28 mouse cellular contexts compared by ENCODE assay signal in the genomic region with DNA sequence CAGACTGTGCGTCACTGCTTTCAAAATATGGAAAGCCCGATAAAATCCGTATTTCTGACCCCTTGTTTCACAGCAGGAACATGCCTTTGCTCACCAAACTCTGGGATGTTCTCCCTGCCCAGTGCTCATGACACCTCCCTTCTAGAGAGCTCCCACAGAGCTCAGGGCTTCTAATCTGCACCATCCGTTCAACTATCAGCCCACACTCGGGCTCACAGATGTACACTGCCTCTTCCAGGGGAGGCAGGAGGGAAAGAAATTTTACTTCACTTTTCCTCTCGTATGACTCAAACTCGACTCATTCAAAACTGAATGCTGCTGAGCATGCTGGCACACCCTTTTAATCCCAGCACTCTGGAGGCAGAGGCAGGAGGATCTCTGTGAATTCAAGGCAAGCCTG. TPM values are rescaled to one million over a fixed set of nuclear protein-coding genes. Genes with fewer than 3 reads are reported as not detected.
DNase-seq lines count a peak whose midpoint lies in the region; ATAC-seq and TF ChIP-seq lines count a peak whose summit lies in the region.
"Had no signal": no experiment of that assay in that cellular context is flagged by ENCODE, and none has a peak within 500 bp of the region (broad histone marks: within the 10 kb centered on the region; RNA-seq: fewer than 3 reads in every experiment).

No protein-coding gene starts in this region.

- H3K27ac ChIP-seq in ES-E14 (ENCODE audit: insufficient read depth, low read depth, low read length, poor library complexity, severe bottlenecking) = no peak overlapping the region
- peak overlapping the region; percentile 53 for H3K27ac ChIP-seq in liver, embryonic 16.5 days (ENCODE audit: low read length)
- no peak overlapping the region for H3K27ac ChIP-seq in hindbrain, embryonic 10.5 days
- no peak overlapping the region for H3K27ac ChIP-seq in midbrain, embryonic 15.5 days
- H3K27ac ChIP-seq: embryonic facial prominence, embryonic 12.5 days; heart, adult 2 months; heart, embryonic 13.5 days; hindbrain, embryonic 15.5 days; kidney, postnatal 0 days; neural tube, embryonic 13.5 days had no signal

- H3K9ac ChIP-seq in ES-E14 (ENCODE audit: insufficient read depth, low read depth, low read length, poor library complexity, severe bottlenecking) = 0 out of 2 replicates have a peak overlapping the region, but pooled peaks have one; percentile 20
- H3K9ac ChIP-seq in liver, embryonic 16.5 days (ENCODE audit: low read depth, low read length) = no peak overlapping the region
- no peak overlapping the region for H3K9ac ChIP-seq in midbrain, embryonic 15.5 days
- H3K9ac ChIP-seq: embryonic facial prominence, embryonic 12.5 days; forebrain, postnatal 0 days; heart, embryonic 13.5 days; hindbrain, embryonic 15.5 days; neural tube, embryonic 13.5 days had no signal

- in situ Hi-C loops in ES-E14 (cut with MboI; ENCODE audit: low sequenced_read_pairs in 2 of 2, unreplicated experiment in 2 of 2) = no loop called here

- WGBS in liver, embryonic 16.5 days (ENCODE audit: insufficient replicate concordance) = 45% methylated on average over 7 of the region's 7 CpGs
- 90% methylated on average over 7 of the region's 7 CpGs for WGBS in hindbrain, embryonic 10.5 days
- 90% methylated on average over 7 of the region's 7 CpGs for WGBS in midbrain, embryonic 15.5 days

- peak; percentile 72 for ATAC-seq in liver, embryonic 16.5 days (ENCODE audit: low read depth)
- ATAC-seq in midbrain, embryonic 15.5 days (replicated peaks) = no peak
- ATAC-seq: forebrain, postnatal 0 days; midbrain, embryonic 16.5 days had no signal

- peak overlapping the region; percentile 21 for H3K4me2 ChIP-seq in liver, embryonic 16.5 days (ENCODE audit: low read depth, low read length)
- no peak overlapping the region for H3K4me2 ChIP-seq in midbrain, embryonic 15.5 days
- H3K4me2 ChIP-seq: embryonic facial prominence, embryonic 12.5 days; heart, embryonic 13.5 days; hindbrain, embryonic 15.5 days; neural tube, embryonic 13.5 days had no signal

- H3K9me3 ChIP-seq in ES-E14 (ENCODE audit: control insufficient read depth, insufficient read depth, low read depth, low read length) = no peaks in the 10 kb centered on the region
- no peaks in the 10 kb centered on the region for H3K9me3 ChIP-seq in liver, embryonic 16.5 days (replicated peaks; ENCODE audit: control insufficient read depth, low read length)
- no peaks in the 10 kb centered on the region for H3K9me3 ChIP-seq in hindbrain, embryonic 10.5 days
- H3K9me3 ChIP-seq in midbrain, embryonic 15.5 days = no peaks in the 10 kb centered on the region
- H3K9me3 ChIP-seq: embryonic facial prominence, embryonic 12.5 days; heart, embryonic 13.5 days; hindbrain, embryonic 15.5 days; neural tube, embryonic 13.5 days had no signal

- no peaks in the 10 kb centered on the region for H3K27me3 ChIP-seq in liver, embryonic 16.5 days (ENCODE audit: control insufficient read depth, insufficient read depth, low read depth, low read length)
- H3K27me3 ChIP-seq in hindbrain, embryonic 10.5 days (ENCODE audit: insufficient read depth, poor library complexity, severe bottlenecking) = no peaks in the 10 kb centered on the region
- H3K27me3 ChIP-seq in midbrain, embryonic 15.5 days (replicated peaks) = no peaks in the 10 kb centered on the region
- H3K27me3 ChIP-seq: embryonic facial prominence, embryonic 12.5 days; heart, embryonic 13.5 days; hindbrain, embryonic 15.5 days; neural tube, embryonic 13.5 days had no signal

- peaks cover 2 to 6% of the 10 kb centered on the region in 2 experiments; a peak in 3 of 4 replicates for H3K4me1 ChIP-seq in ES-E14 (ENCODE audit: control insufficient read depth in 2 of 2, insufficient read depth in 2 of 2, low read length in 2 of 2, poor library complexity in 1 of 2)
- H3K4me1 ChIP-seq in liver, embryonic 16.5 days (ENCODE audit: control insufficient read depth, low read depth, low read length) = peaks cover 28% of the 10 kb centered on the region
- peaks cover 12% of the 10 kb centered on the region for H3K4me1 ChIP-seq in hindbrain, embryonic 10.5 days (replicated peaks)
- H3K4me1 ChIP-seq in midbrain, embryonic 15.5 days = peaks cover 8% of the 10 kb centered on the region

- peaks cover 48% of the 10 kb centered on the region for H3K36me3 ChIP-seq in ES-E14 (ENCODE audit: control insufficient read depth, insufficient read depth, low read length, poor library complexity, severe bottlenecking)
- H3K36me3 ChIP-seq in liver, embryonic 16.5 days (ENCODE audit: control insufficient read depth, insufficient read depth) = peaks cover 13% of the 10 kb centered on the region
- peaks cover 53% of the 10 kb centered on the region for H3K36me3 ChIP-seq in hindbrain, embryonic 10.5 days
- peaks cover 17% of the 10 kb centered on the region for H3K36me3 ChIP-seq in midbrain, embryonic 15.5 days (replicated peaks)

- H3K4me3 ChIP-seq in ES-E14 (ENCODE audit: insufficient read depth in 1 of 2, low read depth in 1 of 2, low read length in 2 of 2, poor library complexity in 1 of 2, severe bottlenecking in 1 of 2) = no peak overlapping the region
- no peak overlapping the region for H3K4me3 ChIP-seq in liver, embryonic 16.5 days (ENCODE audit: low read depth, low read length)
- H3K4me3 ChIP-seq in hindbrain, embryonic 10.5 days = no peak overlapping the region
- no peak overlapping the region for H3K4me3 ChIP-seq in midbrain, embryonic 15.5 days
- H3K4me3 ChIP-seq: embryonic facial prominence, embryonic 12.5 days; heart, adult 2 months; heart, embryonic 13.5 days; hindbrain, embryonic 15.5 days; myocyte; neural tube, embryonic 13.5 days had no signal

- DNase-seq in ES-E14 (ENCODE audit: low read depth, low spot score) (no peak), liver (peak; percentile 48)
- peak; percentile 62 for DNase-seq in brain, adult 2 months (ENCODE audit: low read depth, low spot score)
- no peak for DNase-seq in urinary bladder, adult 18-20 months (ENCODE audit: low spot score in 2 of 2)
- no peak for DNase-seq in kidney, postnatal 4 days
- DNase-seq in hindbrain, embryonic 10.5 days (ENCODE audit: low spot score) = no peak
- DNase-seq: adrenal gland, postnatal 14 days; cerebellum, adult 2 months; cerebellum, postnatal 25 days; forebrain, postnatal 0 days; gastrocnemius, postnatal 36 days; heart, adult 2 months; heart, postnatal 14 days; kidney, adult 2 months; lung, adult 18-20 months; lung, postnatal 14 days; thymus, adult 2 months; thymus, postnatal 4 days had no signal

TF ChIP-seq in ES-E14, 5 proteins besides CTCF, POLR2A, EP300 and RAD21:
- TF ChIP-seq HCFC1 (IDR thresholded peaks at IDR 0.05; ENCODE audit: borderline replicate concordance, insufficient read depth, low read length) (no peak), ZC3H11A (IDR thresholded peaks at IDR 0.05; ENCODE audit: borderline replicate concordance, low read depth, low read length) (no peak), ZNF384 (IDR thresholded peaks at IDR 0.05; ENCODE audit: low read depth, low read length) (no peak), MAFK (IDR thresholded peaks at IDR 0.05; ENCODE audit: insufficient read depth, low read depth, low read length) (no peak), CHD2 (IDR thresholded peaks at IDR 0.05; ENCODE audit: low read depth, low read length) (no peak)

RNA-seq across cellular contexts. Expression of a gene that starts 3.1 kb away (rescaled TPM):
- 119 and 149 TPM in 2 replicates for total RNA-seq in ES-E14 (2012; rRNA removed)
- 13.7 and 15.4 TPM in 2 replicates for polyA plus RNA-seq in liver, embryonic 16.5 days (2015; fragmentation: Nextera tagmentation; extraction: Ambion mirVana)
- 40.6 and 57.3 TPM in 2 replicates for polyA plus RNA-seq in hindbrain, embryonic 10.5 days (2016; fragmentation: Nextera tagmentation; extraction: Ambion mirVana)
- 16.9 and 18.7 TPM in 2 replicates for polyA plus RNA-seq in midbrain, embryonic 15.5 days (2015; fragmentation: Nextera tagmentation; extraction: Ambion mirVana)

RNA-seq across cellular contexts. Expression of a gene that starts 10.5 kb away (rescaled TPM):
- 50.9 and 79.5 TPM in 2 replicates for total RNA-seq in ES-E14 (2012; rRNA removed)
- polyA plus RNA-seq in liver, embryonic 16.5 days (2015; fragmentation: Nextera tagmentation; extraction: Ambion mirVana) = 17.2 and 23.0 TPM in 2 replicates
- polyA plus RNA-seq in hindbrain, embryonic 10.5 days (2016; fragmentation: Nextera tagmentation; extraction: Ambion mirVana) = 89.8 and 90.9 TPM in 2 replicates
- 67.0 and 73.5 TPM in 2 replicates for polyA plus RNA-seq in midbrain, embryonic 15.5 days (2015; fragmentation: Nextera tagmentation; extraction: Ambion mirVana)

RNA-seq across cellular contexts. Expression of a gene that starts 30.2 kb away (rescaled TPM):
- 90.7 and 107 TPM in 2 replicates for total RNA-seq in ES-E14 (2012; rRNA removed)
- polyA plus RNA-seq in liver, embryonic 16.5 days (2015; fragmentation: Nextera tagmentation; extraction: Ambion mirVana) = 16.3 and 19.3 TPM in 2 replicates
- 69.7 and 78.1 TPM in 2 replicates for polyA plus RNA-seq in hindbrain, embryonic 10.5 days (2016; fragmentation: Nextera tagmentation; extraction: Ambion mirVana)
- polyA plus RNA-seq in midbrain, embryonic 15.5 days (2015; fragmentation: Nextera tagmentation; extraction: Ambion mirVana) = 22.0 and 22.7 TPM in 2 replicates

RNA-seq across cellular contexts. Expression of a gene that starts 37.3 kb away (rescaled TPM):
- total RNA-seq in ES-E14 (2012; rRNA removed) = 2.7 and 3.3 TPM in 2 replicates
- polyA plus RNA-seq in liver, embryonic 16.5 days (2015; fragmentation: Nextera tagmentation; extraction: Ambion mirVana) = 0.37 and 0.80 TPM in 2 replicates
- polyA plus RNA-seq in hindbrain, embryonic 10.5 days (2016; fragmentation: Nextera tagmentation; extraction: Ambion mirVana) = 2.0 and 2.5 TPM in 2 replicates
- polyA plus RNA-seq in midbrain, embryonic 15.5 days (2015; fragmentation: Nextera tagmentation; extraction: Ambion mirVana) = 1.3 and 1.6 TPM in 2 replicates

RNA-seq across cellular contexts. Expression of a gene that starts 40.3 kb away (rescaled TPM):
- 71.7 and 81.1 TPM in 2 replicates for total RNA-seq in ES-E14 (2012; rRNA removed)
- 101 and 107 TPM in 2 replicates for polyA plus RNA-seq in liver, embryonic 16.5 days (2015; fragmentation: Nextera tagmentation; extraction: Ambion mirVana)
- polyA plus RNA-seq in hindbrain, embryonic 10.5 days (2016; fragmentation: Nextera tagmentation; extraction: Ambion mirVana) = 184 and 228 TPM in 2 replicates
- 17.7 and 23.9 TPM in 2 replicates for polyA plus RNA-seq in midbrain, embryonic 15.5 days (2015; fragmentation: Nextera tagmentation; extraction: Ambion mirVana)
- total RNA-seq: gastrocnemius, adult 18-20 months had no signal

Comparison
In these comparisons a context has a peak if more than half of its experiments do, and no peak if none do; other contexts are left out.
1. DNase-seq: peak in brain, adult 2 months (single experiment) and liver (single experiment); none in ES-E14 (single experiment), urinary bladder, adult 18-20 months (0 of 2), kidney, postnatal 4 days (0 of 2) and hindbrain, embryonic 10.5 days (single experiment).